Mouse (Mus musculus) limb, embryonic 15.5 days (tissue): Measurements from ENCODE around the gene Fam19a1. TPM values are rescaled to one million over a fixed set of nuclear protein-coding genes. Genes with fewer than 3 reads are reported as not detected.

Experiments
- ATAC-seq: fragments of 200-750 bp; cut with Nextera tagmentation; 2 replicates; pipeline ENCODE4 v1.8.0; 2017; ENCODE audit warnings: low read depth, moderate TSS enrichment; ENCODE audit not compliant: insufficient number of reproducible peaks, low FRiP score, low TSS enrichment
- H3K27ac ChIP-seq: fragments of 300-500 bp; sonication (generic); 2 replicates; pipeline ENCODE4 v1.5.1; 2015; ENCODE audit warnings: moderate library complexity, mild to moderate bottlenecking, inconsistent platforms
- H3K27me3 ChIP-seq: fragments of 300-500 bp; sonication (generic); 2 replicates; pipeline ENCODE4 v1.6.1; 2015; ENCODE audit warnings: inconsistent platforms
- H3K36me3 ChIP-seq: fragments of 300-500 bp; sonication (generic); 2 replicates; pipeline ENCODE4 v1.6.1; 2015; ENCODE audit warnings: inconsistent platforms
- H3K4me1 ChIP-seq: fragments of 300-500 bp; sonication (generic); 2 replicates; pipeline ENCODE4 v1.6.1; 2015; ENCODE audit warnings: inconsistent platforms
- H3K4me2 ChIP-seq: fragments of 300-500 bp; sonication (generic); 2 replicates; pipeline ENCODE4 v1.6.1; 2015; ENCODE audit warnings: mild to moderate bottlenecking, inconsistent platforms
- H3K4me3 ChIP-seq: fragments of 300-500 bp; sonication (generic); 2 replicates; pipeline ENCODE4 v1.5.1; 2015; ENCODE audit warnings: mild to moderate bottlenecking, inconsistent platforms
- H3K9ac ChIP-seq: fragments of 300-500 bp; sonication (generic); 2 replicates; pipeline ENCODE4 v1.6.1; 2015; ENCODE audit warnings: inconsistent platforms
- H3K9me3 ChIP-seq: fragments of 300-500 bp; sonication (generic); 2 replicates; pipeline ENCODE4 v1.6.1; 2016; ENCODE audit warnings: inconsistent platforms
- WGBS: fragments of 180-500 bp; shearing (Covaris S2); methylation state at CpG from one replicate; pipeline ENCODE4 v1.1.7; 2015; 5-methylcytosine and 5-hydroxymethylcytosine counted together
- polyA plus RNA-seq: library from polyadenylated mRNA; unstranded; fragments of >200 nt; fragmentation: Nextera tagmentation; extraction: Ambion mirVana; gene quantifications from 2 replicates; pipeline ENCODE4 v1.2.1, GENCODE M21; 2015

The Fam19a1 gene
- polyA plus RNA-seq, 1 experiment from 2014 or later: 2.3 TPM

DNA sequence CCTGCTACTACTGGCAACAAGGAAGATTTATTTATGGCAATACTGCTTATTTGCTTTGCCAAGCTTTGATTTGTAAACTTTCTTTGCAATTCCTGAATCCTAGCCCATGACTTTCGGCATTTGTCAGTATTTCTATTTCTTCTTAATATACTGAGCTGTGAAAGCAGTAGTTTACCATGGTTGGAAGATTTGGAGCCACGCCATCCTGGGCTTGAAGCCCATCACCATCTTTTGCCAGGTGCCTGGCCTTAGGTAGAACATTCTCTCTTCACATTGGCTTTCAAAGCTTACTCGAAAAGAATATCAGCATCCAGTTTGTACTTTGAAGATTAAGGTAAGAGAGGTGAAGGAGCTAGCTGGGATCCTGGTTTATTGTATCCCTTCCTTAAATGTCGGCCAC, 334.5 kb downstream of the Fam19a1 start:
- Histone ChIP-seq H3K4me1 (no peaks in the 10 kb centered on the region), H3K9ac (no peak overlapping the region), H3K9me3 (no peaks in the 10 kb centered on the region), H3K27ac (no peak overlapping the region), H3K4me2 (no peak overlapping the region), H3K4me3 (no peak overlapping the region), H3K36me3 (no peaks in the 10 kb centered on the region), H3K27me3 (no peaks in the 10 kb centered on the region)
- WGBS: 77% methylated on average over 4 of the region's 4 CpGs
- ATAC-seq: no peak

DNA sequence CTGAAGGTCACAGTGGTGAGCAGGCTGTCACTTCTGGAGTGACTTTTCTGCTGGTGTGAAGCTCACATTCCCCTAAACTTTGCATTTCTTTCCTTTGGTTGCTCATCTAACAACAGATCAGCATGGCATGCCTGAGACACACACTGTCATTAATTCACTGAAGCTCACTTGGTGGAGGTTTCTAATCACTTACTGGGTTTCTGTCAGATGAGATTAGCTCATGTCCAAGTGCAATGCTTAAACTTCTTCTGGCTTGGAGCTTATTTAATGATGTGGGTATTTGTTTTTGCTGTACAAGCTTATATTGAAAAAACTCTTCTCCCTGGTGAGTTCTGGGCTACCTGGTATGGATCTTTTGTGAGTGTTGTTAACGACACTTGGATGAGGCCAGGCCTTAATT, 343.3 kb downstream of the Fam19a1 start:
- no peak for ATAC-seq
- Histone ChIP-seq H3K27ac (no peak overlapping the region), H3K4me1 (no peaks in the 10 kb centered on the region), H3K27me3 (no peaks in the 10 kb centered on the region), H3K9ac (no peak overlapping the region), H3K9me3 (no peaks in the 10 kb centered on the region), H3K4me2 (no peak overlapping the region), H3K36me3 (no peaks in the 10 kb centered on the region), H3K4me3 (no peak overlapping the region)
- WGBS: 83% methylated on average over 1 of the region's 1 CpGs

DNA sequence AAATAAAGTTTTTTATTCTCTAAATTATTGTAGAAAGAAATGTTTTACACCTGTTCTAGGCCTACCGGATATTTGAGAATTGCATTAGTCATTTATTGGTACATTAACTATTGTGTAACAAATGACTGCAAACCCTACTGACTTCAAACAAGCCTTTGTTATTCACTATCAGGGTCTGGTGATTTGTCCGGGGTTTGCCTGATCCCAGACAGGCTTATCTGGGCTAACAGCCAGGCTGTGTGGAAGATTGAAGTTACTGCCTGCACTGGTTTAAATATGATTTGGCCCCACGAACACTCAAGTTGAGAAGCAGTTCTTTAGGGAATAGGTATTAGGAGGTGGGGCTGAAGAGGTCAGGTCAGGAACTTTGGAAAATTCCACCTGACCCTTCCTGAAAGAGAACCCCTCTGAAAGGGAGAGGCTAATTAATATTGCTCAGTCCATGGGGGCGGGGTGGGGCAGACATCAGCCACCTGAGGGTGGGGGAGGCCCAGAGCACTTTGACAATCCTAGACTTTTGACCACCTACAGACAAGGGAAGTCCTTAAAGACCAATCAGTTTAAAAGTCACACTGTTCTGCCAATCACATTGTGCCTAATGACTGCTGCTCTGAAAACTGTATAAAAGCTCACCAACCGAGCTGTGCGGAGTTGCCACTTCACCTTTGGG, 344.8 kb downstream of the Fam19a1 start:
- Histone ChIP-seq H3K36me3 (no peaks in the 10 kb centered on the region), H3K9me3 (no peaks in the 10 kb centered on the region), H3K27ac (no peak overlapping the region), H3K9ac (no peak overlapping the region), H3K4me1 (no peaks in the 10 kb centered on the region), H3K27me3 (no peaks in the 10 kb centered on the region), H3K4me3 (no peak overlapping the region), H3K4me2 (no peak overlapping the region)
- WGBS: 50% methylated on average over 6 of the region's 6 CpGs
- no peak for ATAC-seq

DNA sequence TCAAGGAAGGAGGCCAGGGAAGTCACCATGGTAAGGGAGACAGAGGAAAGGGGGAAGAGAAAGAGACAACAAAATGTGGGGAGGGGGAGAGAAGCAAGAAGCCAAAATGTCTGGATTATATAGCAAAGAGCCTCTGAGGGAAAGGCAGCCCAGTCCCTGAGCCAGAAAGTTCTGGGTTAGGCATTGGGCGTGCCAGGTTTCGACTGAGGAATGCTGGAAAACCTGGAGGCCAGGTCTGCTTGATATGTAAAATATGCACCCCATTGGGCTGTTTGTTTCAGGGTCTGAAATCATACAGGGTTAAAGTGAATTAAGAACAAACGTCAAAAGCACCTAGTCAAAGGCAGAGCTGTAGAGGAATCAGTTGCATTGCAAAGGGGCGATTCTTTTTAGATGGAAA, 346.1 kb downstream of the Fam19a1 start:
- H3K36me3 ChIP-seq: no peaks in the 10 kb centered on the region
- WGBS: 61% methylated on average over 4 of the region's 4 CpGs
- no peak overlapping the region for H3K9ac ChIP-seq
- no peak overlapping the region for H3K4me2 ChIP-seq
- no peak for ATAC-seq
- no peak overlapping the region for H3K27ac ChIP-seq
- H3K9me3 ChIP-seq: no peaks in the 10 kb centered on the region
- no peaks in the 10 kb centered on the region for H3K4me1 ChIP-seq
- H3K27me3 ChIP-seq: no peaks in the 10 kb centered on the region
- H3K4me3 ChIP-seq: no peak overlapping the region

- Histone ChIP-seq H3K9ac (no peak overlapping the region), H3K9me3 (no peaks in the 10 kb centered on the region), H3K4me2 (no peak overlapping the region), H3K27ac (no peak overlapping the region), H3K27me3 (no peaks in the 10 kb centered on the region), H3K36me3 (no peaks in the 10 kb centered on the region), H3K4me1 (no peaks in the 10 kb centered on the region), H3K4me3 (no peak overlapping the region)
- no peak for ATAC-seq
- 28% methylated on average over 5 of the region's 5 CpGs for WGBS
Observed at GRCm38 (mm10) chr6:96499464-96499863, 386.5 kb downstream of the Fam19a1 start.

DNA sequence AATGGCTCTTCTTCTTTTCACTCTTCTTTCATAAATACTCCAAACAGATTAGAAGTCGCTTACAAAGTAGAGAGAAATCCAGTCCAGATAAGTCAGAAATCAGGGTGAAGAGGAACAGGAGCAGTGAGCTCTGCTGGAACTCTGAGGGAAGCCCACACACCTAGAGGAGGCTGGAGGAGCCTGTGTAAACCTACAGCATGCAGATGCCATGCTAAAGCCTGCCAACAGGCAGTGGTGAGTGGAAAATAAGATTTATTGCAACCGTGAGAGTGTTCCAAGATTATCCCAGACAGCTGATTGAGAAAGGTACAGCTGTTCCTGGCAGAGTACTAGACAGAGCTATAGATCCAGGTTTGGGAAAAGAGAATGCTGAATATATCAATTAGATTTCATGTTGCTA, 428.6 kb downstream of the Fam19a1 start:
- H3K4me2 ChIP-seq: no peak overlapping the region
- H3K4me3 ChIP-seq: no peak overlapping the region
- H3K27me3 ChIP-seq: no peaks in the 10 kb centered on the region
- H3K4me1 ChIP-seq: no peaks in the 10 kb centered on the region
- no peak overlapping the region for H3K9ac ChIP-seq
- no peak overlapping the region for H3K27ac ChIP-seq
- WGBS: 58% methylated on average over 2 of the region's 2 CpGs
- no peaks in the 10 kb centered on the region for H3K36me3 ChIP-seq
- H3K9me3 ChIP-seq: no peaks in the 10 kb centered on the region
- no peak for ATAC-seq

GRCm38 (mm10) chr6:96544832-96545231, 431.9 kb downstream of the Fam19a1 start:
- Histone ChIP-seq H3K9ac (no peak overlapping the region), H3K27me3 (no peaks in the 10 kb centered on the region), H3K9me3 (no peaks in the 10 kb centered on the region), H3K27ac (no peak overlapping the region), H3K4me2 (no peak overlapping the region), H3K36me3 (no peaks in the 10 kb centered on the region), H3K4me1 (no peaks in the 10 kb centered on the region), H3K4me3 (no peak overlapping the region)
- 21% methylated on average over 3 of the region's 3 CpGs for WGBS
- no peak for ATAC-seq

- Histone ChIP-seq H3K4me2 (no peak overlapping the region), H3K27ac (no peak overlapping the region), H3K4me1 (no peaks in the 10 kb centered on the region), H3K9ac (no peak overlapping the region), H3K4me3 (no peak overlapping the region), H3K9me3 (no peaks in the 10 kb centered on the region), H3K27me3 (no peaks in the 10 kb centered on the region), H3K36me3 (no peaks in the 10 kb centered on the region)
- WGBS: 92% methylated on average over 4 of the region's 4 CpGs
- no peak for ATAC-seq
Observed at GRCm38 (mm10) chr6:96550431-96550830, 437.5 kb downstream of the Fam19a1 start.

DNA sequence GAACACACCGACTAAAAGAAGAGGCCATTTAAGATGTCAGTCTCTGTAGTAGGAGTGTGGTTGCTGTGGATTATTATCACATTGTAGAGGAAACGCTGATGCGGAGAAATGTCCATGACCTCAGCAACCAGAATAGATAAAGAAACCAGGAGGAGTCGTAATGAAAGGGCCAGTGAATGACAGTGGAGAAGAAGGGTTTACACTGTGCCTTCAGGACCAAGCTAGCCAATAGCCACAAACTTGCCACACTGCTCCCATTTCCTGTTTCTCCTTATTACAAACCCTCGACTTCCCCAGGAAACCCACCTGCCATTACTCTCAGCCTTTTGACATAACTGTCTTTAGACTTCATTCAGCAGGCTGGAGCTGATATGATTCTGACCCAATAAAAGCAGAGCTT, 465.7 kb downstream of the Fam19a1 start:
- no peak overlapping the region for H3K27ac ChIP-seq
- no peaks in the 10 kb centered on the region for H3K36me3 ChIP-seq
- no peaks in the 10 kb centered on the region for H3K9me3 ChIP-seq
- WGBS: 71% methylated on average over 5 of the region's 5 CpGs
- no peak overlapping the region for H3K4me3 ChIP-seq
- H3K9ac ChIP-seq: no peak overlapping the region
- no peak for ATAC-seq
- no peaks in the 10 kb centered on the region for H3K4me1 ChIP-seq
- no peaks in the 10 kb centered on the region for H3K27me3 ChIP-seq
- H3K4me2 ChIP-seq: no peak overlapping the region

- H3K9me3 ChIP-seq: no peaks in the 10 kb centered on the region
- no peaks in the 10 kb centered on the region for H3K36me3 ChIP-seq
- 32% methylated on average over 4 of the region's 4 CpGs for whole genome bisulfite sequencing
- H3K27ac ChIP-seq: no peak overlapping the region
- H3K4me2 ChIP-seq: no peak overlapping the region
- H3K27me3 ChIP-seq: no peaks in the 10 kb centered on the region
- no peak overlapping the region for H3K9ac ChIP-seq
- H3K4me1 ChIP-seq: no peaks in the 10 kb centered on the region
- H3K4me3 ChIP-seq: no peak overlapping the region
- ATAC-seq: no peak
Observed at GRCm38 (mm10) chr6:96580726-96581125, 467.8 kb downstream of the Fam19a1 start.

GRCm38 (mm10) chr6:96581187-96581586, 468.2 kb downstream of the Fam19a1 start:
- no peak for ATAC-seq
- H3K9me3 ChIP-seq: no peaks in the 10 kb centered on the region
- H3K4me2 ChIP-seq: no peak overlapping the region
- no peaks in the 10 kb centered on the region for H3K4me1 ChIP-seq
- no peak overlapping the region for H3K27ac ChIP-seq
- H3K4me3 ChIP-seq: no peak overlapping the region
- no peak overlapping the region for H3K9ac ChIP-seq
- 35% methylated on average over 3 of the region's 3 CpGs for WGBS
- H3K27me3 ChIP-seq: no peaks in the 10 kb centered on the region
- no peaks in the 10 kb centered on the region for H3K36me3 ChIP-seq

GRCm38 (mm10) chr6:96587427-96587826, 474.5 kb downstream of the Fam19a1 start:
- ATAC-seq: no peak
- no peak overlapping the region for H3K9ac ChIP-seq
- H3K4me3 ChIP-seq: no peak overlapping the region
- no peaks in the 10 kb centered on the region for H3K27me3 ChIP-seq
- 78% methylated on average over 4 of the region's 4 CpGs for WGBS
- no peak overlapping the region for H3K4me2 ChIP-seq
- no peaks in the 10 kb centered on the region for H3K36me3 ChIP-seq
- no peaks in the 10 kb centered on the region for H3K9me3 ChIP-seq
- no peak overlapping the region for H3K27ac ChIP-seq
- no peaks in the 10 kb centered on the region for H3K4me1 ChIP-seq

GRCm38 (mm10) chr6:96593031-96593430, 480.1 kb downstream of the Fam19a1 start:
- 59% methylated on average over 1 of the region's 1 CpGs for WGBS
- H3K9me3 ChIP-seq: no peaks in the 10 kb centered on the region
- H3K9ac ChIP-seq: no peak overlapping the region
- H3K27me3 ChIP-seq: no peaks in the 10 kb centered on the region
- H3K4me3 ChIP-seq: no peak overlapping the region
- no peak overlapping the region for H3K4me2 ChIP-seq
- no peaks in the 10 kb centered on the region for H3K36me3 ChIP-seq
- H3K27ac ChIP-seq: no peak overlapping the region
- no peak for ATAC-seq
- H3K4me1 ChIP-seq: no peaks in the 10 kb centered on the region
